Mouse (Mus musculus) lung, embryonic 15.5 days (tissue): ENCODE measurements around the gene Slc12a5. TPM values are rescaled to one million over a fixed set of nuclear protein-coding genes. Genes with fewer than 3 reads are reported as not detected.

ENCODE experiments used
- ATAC-seq: fragments of 200-750 bp; cut with Nextera tagmentation; 2 replicates; pipeline ENCODE4 v1.8.0; 2017; ENCODE audit warnings: moderate number of reproducible peaks, borderline replicate concordance; ENCODE audit not compliant: low FRiP score, low TSS enrichment; ENCODE audit errors: extremely low read depth
- H3K27ac ChIP-seq: fragments of 300-500 bp; sonication (generic); 2 replicates; pipeline ENCODE4 v1.5.1; 2015; ENCODE audit warnings: moderate library complexity, mild to moderate bottlenecking, inconsistent platforms
- H3K27me3 ChIP-seq: fragments of 300-500 bp; sonication (generic); 2 replicates; pipeline ENCODE4 v1.6.1; 2015; ENCODE audit warnings: inconsistent platforms
- H3K36me3 ChIP-seq: fragments of 300-500 bp; sonication (generic); 2 replicates; pipeline ENCODE4 v1.6.1; 2015; ENCODE audit warnings: inconsistent platforms
- H3K4me1 ChIP-seq: fragments of 300-500 bp; sonication (generic); 2 replicates; pipeline ENCODE4 v1.6.1; 2015; ENCODE audit warnings: inconsistent platforms
- H3K4me2 ChIP-seq: fragments of 300-500 bp; sonication (generic); 2 replicates; pipeline ENCODE4 v1.6.1; 2015; ENCODE audit warnings: inconsistent platforms, mild to moderate bottlenecking, moderate library complexity
- H3K4me3 ChIP-seq: fragments of 300-500 bp; sonication (generic); 2 replicates; pipeline ENCODE4 v1.5.1; 2015; ENCODE audit warnings: mild to moderate bottlenecking, inconsistent platforms
- H3K9ac ChIP-seq: fragments of 300-500 bp; sonication (generic); 2 replicates; pipeline ENCODE4 v1.6.1; 2015; ENCODE audit warnings: inconsistent platforms
- H3K9me3 ChIP-seq: fragments of 300-500 bp; sonication (generic); 2 replicates; pipeline ENCODE4 v1.6.1; 2016; ENCODE audit warnings: inconsistent platforms
- WGBS: fragments of 180-500 bp; shearing (Covaris S2); methylation state at CpG from one replicate; pipeline ENCODE4 v1.1.7; 2015; 5-methylcytosine and 5-hydroxymethylcytosine counted together
- polyA plus RNA-seq: library from polyadenylated mRNA; unstranded; fragments of >200 nt; fragmentation: Nextera tagmentation; extraction: Ambion mirVana; gene quantifications from 2 replicates; pipeline ENCODE4 v1.2.1, GENCODE M21; 2015

Slc12a5 gene
- polyA plus RNA-seq, 1 experiment from 2014 or later = 1.1 TPM

DNA sequence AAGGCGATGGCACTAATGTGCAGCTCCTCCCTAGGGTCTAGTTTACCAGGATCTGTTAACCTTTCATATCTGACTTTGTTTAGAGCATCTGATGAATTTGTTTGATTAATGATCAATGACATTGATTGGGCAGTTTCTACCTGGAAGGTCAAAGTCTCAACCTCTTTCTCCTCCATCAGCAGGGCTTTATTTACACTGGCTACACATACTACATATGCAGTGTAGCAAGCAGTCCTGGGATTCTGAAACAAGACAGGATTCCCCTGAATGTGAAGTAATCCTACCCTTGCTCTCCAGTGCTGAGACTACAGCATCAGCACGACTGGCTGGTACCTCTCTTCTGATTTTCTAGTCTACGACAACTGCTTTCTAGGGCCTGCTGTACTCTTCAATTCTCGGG, 46.2 kb downstream of the Slc12a5 start:
- Histone ChIP-seq H3K9me3 (no peaks in the 10 kb centered on the region), H3K27me3 (no peaks in the 10 kb centered on the region), H3K4me3 (no peak overlapping the region), H3K36me3 (peaks cover 95% of the 10 kb centered on the region), H3K4me1 (no peaks in the 10 kb centered on the region), H3K4me2 (no peak overlapping the region), H3K27ac (no peak overlapping the region), H3K9ac (no peak overlapping the region)
- no peak for ATAC-seq
- 90% methylated on average over 4 of the region's 4 CpGs for WGBS

- H3K4me1 ChIP-seq = no peaks in the 10 kb centered on the region
- ATAC-seq = no peak
- H3K9ac ChIP-seq = no peak overlapping the region
- H3K4me2 ChIP-seq = no peak overlapping the region
- H3K9me3 ChIP-seq = no peaks in the 10 kb centered on the region
- H3K36me3 ChIP-seq = peaks cover 94% of the 10 kb centered on the region
- no peaks in the 10 kb centered on the region for H3K27me3 ChIP-seq
- 95% methylated on average over 1 of the region's 1 CpGs for WGBS
- H3K4me3 ChIP-seq = no peak overlapping the region
- H3K27ac ChIP-seq = no peak overlapping the region
Observed at GRCm38 (mm10) chr2:165007986-165008385, 47.4 kb downstream of the Slc12a5 start.

DNA sequence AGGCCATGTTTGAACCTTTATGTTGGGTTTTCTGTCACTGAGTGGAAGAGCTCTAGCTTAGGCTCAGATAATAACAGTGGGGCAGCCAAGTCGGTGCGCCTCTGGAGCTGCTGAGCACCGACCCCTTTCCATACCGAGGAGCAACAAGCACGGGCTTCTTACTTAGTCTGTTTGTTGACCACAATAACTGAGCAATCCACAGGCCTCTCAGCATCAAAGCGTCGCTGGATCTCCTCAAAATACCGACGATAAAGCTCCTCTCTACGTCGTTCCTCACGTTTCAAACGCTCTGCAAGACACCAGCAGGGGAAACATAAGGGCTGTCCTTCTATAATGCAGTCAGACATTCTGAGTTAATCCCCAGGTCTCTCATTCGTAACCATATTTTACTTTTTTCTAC, 48.6 kb downstream of the Slc12a5 start:
- no peaks in the 10 kb centered on the region for H3K9me3 ChIP-seq
- H3K4me1 ChIP-seq = no peaks in the 10 kb centered on the region
- H3K27me3 ChIP-seq = no peaks in the 10 kb centered on the region
- no peak for ATAC-seq
- no peak overlapping the region for H3K4me3 ChIP-seq
- H3K36me3 ChIP-seq = peaks cover 86% of the 10 kb centered on the region
- no peak overlapping the region for H3K9ac ChIP-seq
- WGBS = 96% methylated on average over 14 of the region's 14 CpGs
- no peak overlapping the region for H3K27ac ChIP-seq
- no peak overlapping the region for H3K4me2 ChIP-seq

DNA sequence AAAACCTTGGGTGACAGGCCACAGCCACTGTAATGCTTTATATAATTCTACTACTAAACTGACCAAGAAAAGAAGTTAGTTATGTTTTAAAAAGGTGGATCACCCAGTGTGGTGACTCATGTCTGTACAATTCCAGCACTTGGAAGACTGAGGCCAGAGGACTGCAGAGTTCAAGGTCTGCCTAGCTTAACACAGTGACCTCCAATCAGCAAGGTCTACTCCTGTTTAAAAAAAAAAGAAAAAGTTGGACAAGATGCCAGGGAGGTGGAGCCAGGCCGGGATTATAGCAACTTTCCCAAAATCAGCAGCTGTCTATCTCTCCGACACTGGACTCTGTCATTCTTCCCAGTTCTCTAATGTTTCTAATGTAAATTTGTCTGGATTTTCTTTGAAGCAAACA, 49.0 kb downstream of the Slc12a5 start:
- no peaks in the 10 kb centered on the region for H3K27me3 ChIP-seq
- WGBS = 81% methylated on average over 2 of the region's 2 CpGs
- peaks cover 82% of the 10 kb centered on the region for H3K36me3 ChIP-seq

DNA sequence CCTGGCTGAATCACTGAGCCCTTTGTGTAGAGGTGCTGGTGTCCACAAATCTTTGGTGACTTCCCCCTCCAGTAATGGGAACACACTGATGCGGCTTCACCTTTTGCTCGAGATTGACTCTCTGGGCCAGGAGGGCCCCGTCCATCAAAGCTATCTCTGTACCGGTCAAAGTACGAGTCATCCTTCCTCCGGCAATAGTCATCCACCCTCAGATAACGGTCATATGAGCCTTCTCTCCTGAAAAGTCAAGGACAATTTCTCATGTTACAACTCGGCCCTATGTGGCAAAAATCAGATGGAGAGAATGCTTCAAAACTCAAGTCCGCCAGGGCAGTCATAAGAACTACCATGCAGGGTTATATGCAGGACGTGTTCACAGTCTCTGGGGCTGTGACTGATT, 49.7 kb downstream of the Slc12a5 start:
- Histone ChIP-seq H3K27me3 (no peaks in the 10 kb centered on the region), H3K4me2 (no peak overlapping the region), H3K9me3 (no peaks in the 10 kb centered on the region), H3K27ac (no peak overlapping the region), H3K36me3 (peaks cover 75% of the 10 kb centered on the region), H3K4me3 (no peak overlapping the region), H3K4me1 (no peaks in the 10 kb centered on the region), H3K9ac (no peak overlapping the region)
- ATAC-seq = no peak
- WGBS = 79% methylated on average over 10 of the region's 10 CpGs

More for the DNA sequence above, 49.0 kb downstream of the Slc12a5 start:
- no peak for ATAC-seq
- Histone ChIP-seq H3K4me3 (no peak overlapping the region), H3K9me3 (no peaks in the 10 kb centered on the region), H3K4me2 (no peak overlapping the region), H3K27ac (no peak overlapping the region), H3K9ac (no peak overlapping the region), H3K4me1 (no peaks in the 10 kb centered on the region)

GRCm38 (mm10) chr2:165014935-165015334, 54.3 kb downstream of the Slc12a5 start:
- Histone ChIP-seq H3K9me3 (no peaks in the 10 kb centered on the region), H3K36me3 (peaks cover 41% of the 10 kb centered on the region), H3K27me3 (no peaks in the 10 kb centered on the region), H3K27ac (no peak overlapping the region), H3K4me2 (no peak overlapping the region), H3K4me3 (no peak overlapping the region), H3K9ac (no peak overlapping the region), H3K4me1 (no peaks in the 10 kb centered on the region)
- no peak for ATAC-seq
- 93% methylated on average over 5 of the region's 5 CpGs for WGBS

GRCm38 (mm10) chr2:165020490-165020889, 59.9 kb downstream of the Slc12a5 start:
- Histone ChIP-seq H3K9me3 (no peaks in the 10 kb centered on the region), H3K27me3 (no peaks in the 10 kb centered on the region), H3K36me3 (peaks cover 26% of the 10 kb centered on the region), H3K4me1 (no peaks in the 10 kb centered on the region), H3K27ac (no peak overlapping the region), H3K4me2 (no peak overlapping the region), H3K4me3 (no peak overlapping the region), H3K9ac (no peak overlapping the region)
- no peak for ATAC-seq
- 85% methylated on average over 3 of the region's 3 CpGs for WGBS

GRCm38 (mm10) chr2:165027163-165027562, 66.6 kb downstream of the Slc12a5 start:
- ATAC-seq = no peak
- no peak overlapping the region for H3K4me3 ChIP-seq
- no peaks in the 10 kb centered on the region for H3K27me3 ChIP-seq
- H3K4me2 ChIP-seq = no peak overlapping the region
- WGBS = 74% methylated on average over 1 of the region's 1 CpGs
- H3K36me3 ChIP-seq = peaks cover 8% of the 10 kb centered on the region; the same call in 1 of the 2 replicates
- H3K9me3 ChIP-seq = no peaks in the 10 kb centered on the region
- H3K27ac ChIP-seq = no peak overlapping the region
- H3K4me1 ChIP-seq = peaks cover 2% of the 10 kb centered on the region; the same call in 1 of the 2 replicates
- no peak overlapping the region for H3K9ac ChIP-seq

GRCm38 (mm10) chr2:165032533-165032932, 71.9 kb downstream of the Slc12a5 start:
- no peak overlapping the region for H3K4me3 ChIP-seq
- no peaks in the 10 kb centered on the region for H3K36me3 ChIP-seq
- no peaks in the 10 kb centered on the region for H3K27me3 ChIP-seq
- H3K9ac ChIP-seq = no peak overlapping the region
- H3K4me2 ChIP-seq = peak overlapping the region; percentile 74; the same call in 1 of the 2 replicates
- no peak overlapping the region for H3K27ac ChIP-seq
- H3K9me3 ChIP-seq = no peaks in the 10 kb centered on the region
- no peak for ATAC-seq
- H3K4me1 ChIP-seq = peaks cover 22% of the 10 kb centered on the region
- 32% methylated on average over 3 of the region's 3 CpGs for WGBS

- Histone ChIP-seq H3K4me1 (peaks cover 22% of the 10 kb centered on the region), H3K27me3 (no peaks in the 10 kb centered on the region), H3K9ac (peak overlapping the region; percentile 94), H3K4me3 (peak overlapping the region; percentile 91), H3K27ac (no peak overlapping the region), H3K9me3 (no peaks in the 10 kb centered on the region), H3K36me3 (no peaks in the 10 kb centered on the region), H3K4me2 (peak overlapping the region; percentile 74)
- no peak for ATAC-seq
- 24% methylated on average over 6 of the region's 6 CpGs for WGBS
Observed at GRCm38 (mm10) chr2:165033306-165033705, 72.7 kb downstream of the Slc12a5 start.

GRCm38 (mm10) chr2:165034131-165035057, 73.8 kb downstream of the Slc12a5 start, which contains the start of gene Ncoa5:
Ncoa5 (minus strand) TSS chr2:165034867.
- WGBS = under 1% methylated on average over 108 of the region's 111 CpGs
- no peaks in the 10 kb centered on the region for H3K9me3 ChIP-seq

GRCm38 (mm10) chr2:165035058-165035431, 74.4 kb downstream of the Slc12a5 start:
- Histone ChIP-seq H3K36me3 (no peaks in the 10 kb centered on the region), H3K4me1 (peaks cover 22% of the 10 kb centered on the region), H3K4me3 (peak overlapping the region; percentile 91), H3K4me2 (peak overlapping the region; percentile 48), H3K9me3 (no peaks in the 10 kb centered on the region), H3K9ac (no peak overlapping the region), H3K27me3 (no peaks in the 10 kb centered on the region), H3K27ac (no peak overlapping the region)
- WGBS = 45% methylated on average over 5 of the region's 5 CpGs
- no peak for ATAC-seq

More at GRCm38 (mm10) chr2:165034131-165035057, 73.8 kb downstream of the Slc12a5 start, which contains the start of gene Ncoa5:
- Histone ChIP-seq H3K9ac (peak within 1 kb of the TSS; percentile 94), H3K4me3 (peak within 1 kb of the TSS; percentile 91), H3K36me3 (no peaks in the 10 kb centered on the region), H3K27ac (peak within 1 kb of the TSS; percentile 80), H3K4me2 (peak within 1 kb of the TSS; percentile 74), H3K4me1 (peaks cover 22% of the 10 kb centered on the region), H3K27me3 (no peaks in the 10 kb centered on the region)
- peak; percentile 94 for ATAC-seq
